Mouse (Mus musculus) fat pad, adult 2 months (tissue): ENCODE measurements around the gene Hsd17b14.
A peak's percentile ranks its signal among the peaks of the same experiment; 100 is the strongest.

Source experiments
- DNase-seq: peaks from one replicate; pipeline ENCODE4 v3.0.0-alpha.2; 2011; ENCODE audit warnings: low read depth, low spot score; ENCODE audit errors: extremely low read depth

Gene Hsd17b14

GRCm38 (mm10) chr7:45565446-45565845, 10.8 kb downstream of the Hsd17b14 start:
- DNase-seq = no peak

DNA sequence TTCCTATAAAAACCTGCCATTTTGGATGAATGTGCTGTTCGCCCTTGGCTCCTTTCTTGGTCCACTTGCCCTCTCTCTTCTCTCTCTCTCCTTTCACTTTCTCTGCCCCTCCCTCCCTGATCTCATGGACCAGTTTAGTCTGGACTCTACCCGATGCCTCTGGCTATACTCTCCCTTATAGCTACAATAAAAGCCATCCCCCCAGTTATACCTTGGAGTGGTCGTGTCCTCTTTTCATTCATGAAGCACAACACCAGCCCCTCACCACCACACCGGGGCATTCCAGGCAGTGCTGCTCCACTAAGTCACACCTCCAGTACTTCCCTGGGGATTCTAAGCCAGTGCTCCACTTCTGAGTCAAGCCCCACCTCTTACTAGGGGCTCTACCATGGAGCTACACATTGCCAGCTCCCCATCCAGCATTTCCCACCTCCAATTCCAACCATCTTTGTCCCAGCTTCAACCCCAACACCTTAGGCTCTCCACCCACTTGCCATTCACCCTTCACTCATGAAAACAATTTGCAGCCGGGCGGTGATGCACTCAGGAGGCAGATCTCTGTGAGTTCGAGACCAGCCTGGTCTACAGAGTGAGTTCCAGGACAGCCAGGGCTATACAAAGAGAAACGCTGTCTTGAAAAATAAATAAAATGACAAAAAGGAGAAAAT, 12.6 kb downstream of the Hsd17b14 start:
- no peak for DNase-seq

- DNase-seq = peak; percentile 90
Measured at GRCm38 (mm10) chr7:45567780-45568516, 13.3 kb downstream of the Hsd17b14 start.

DNA sequence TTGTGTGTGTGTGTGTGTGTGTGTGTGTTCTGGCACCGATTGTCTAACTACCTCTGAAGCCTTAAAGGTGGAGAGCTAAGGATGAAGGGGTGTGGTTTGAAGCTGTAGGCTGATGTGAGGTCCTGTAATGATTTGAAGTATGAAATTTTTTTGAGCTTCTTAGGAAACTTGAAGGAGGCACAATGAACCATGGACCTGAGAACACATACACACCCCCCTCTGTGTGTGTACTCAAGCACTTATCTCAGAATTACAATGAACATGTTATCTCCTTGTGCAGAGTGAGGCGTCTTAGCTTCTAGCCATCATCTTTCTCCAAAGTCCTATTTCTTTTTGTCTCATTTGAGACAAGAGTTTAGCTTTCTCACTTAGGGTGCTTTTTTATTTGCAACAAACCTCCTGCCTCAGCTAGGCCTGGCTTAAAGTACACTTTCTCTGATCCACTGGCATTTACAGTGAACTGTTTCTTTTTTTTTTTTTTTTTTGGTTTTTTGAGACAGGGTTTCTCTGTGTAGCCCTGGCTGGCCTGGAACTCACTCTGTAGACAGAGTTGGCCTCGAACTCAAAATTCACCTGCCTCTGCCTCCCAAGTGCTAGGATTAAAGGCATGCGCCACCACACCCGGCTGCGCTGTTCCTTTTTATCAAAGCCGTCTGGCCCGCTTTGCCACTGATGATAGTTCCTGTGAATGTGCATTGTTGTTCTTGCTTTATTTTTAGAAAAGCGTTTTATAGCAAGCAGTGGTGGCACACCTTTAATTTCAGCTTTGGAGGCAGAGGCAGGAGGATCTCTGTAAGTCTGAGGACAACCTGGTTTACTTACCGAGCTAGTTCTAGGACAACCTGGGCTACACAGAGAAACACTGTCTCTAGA, 14.1 kb downstream of the Hsd17b14 start:
- no peak for DNase-seq

- DNase-seq = no peak
Measured at GRCm38 (mm10) chr7:45570103-45570741, 15.5 kb downstream of the Hsd17b14 start, which contains the start of gene Bcat2. Gene Bcat2 (plus strand): TSS chr7:45570153.

DNA sequence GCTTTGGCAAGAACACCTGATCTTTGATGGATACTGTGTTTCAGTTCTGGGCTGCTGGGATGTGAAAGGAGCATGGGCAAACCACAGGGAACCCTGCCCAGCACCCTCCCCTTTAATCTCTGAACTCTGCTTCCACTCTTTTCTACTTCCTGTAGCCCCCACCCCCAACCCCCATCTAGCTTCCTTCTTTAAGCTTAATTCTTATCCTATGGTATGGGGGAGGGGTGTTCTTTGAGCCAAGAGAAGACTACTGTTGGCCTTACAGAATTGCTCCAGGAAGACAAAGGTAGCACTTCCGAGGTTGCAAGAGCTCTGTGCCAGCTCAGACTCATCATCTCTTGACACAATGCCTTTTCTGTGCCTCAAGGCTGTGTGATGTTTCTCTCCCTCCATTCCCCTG, 17.3 kb downstream of the Hsd17b14 start:
- DNase-seq = no peak

DNA sequence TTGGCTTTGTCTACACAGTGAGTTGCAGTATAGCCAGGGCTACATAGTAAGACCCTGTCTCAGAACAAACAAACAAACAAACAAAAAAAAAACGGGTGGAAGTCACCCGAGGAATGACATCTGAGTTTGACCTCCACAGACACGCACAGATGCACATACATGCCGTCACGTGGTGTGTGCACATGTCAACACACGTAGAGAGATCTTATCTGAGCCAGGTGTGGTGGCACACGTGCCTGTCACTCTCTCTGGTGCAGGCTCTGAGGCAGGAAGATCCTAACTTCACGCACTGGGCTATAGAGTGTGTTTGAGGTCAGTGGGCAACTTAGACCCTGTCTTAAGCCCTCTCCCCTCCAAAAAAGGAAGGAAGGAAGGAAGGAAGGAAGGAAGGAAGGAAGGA, 19.3 kb downstream of the Hsd17b14 start:
- DNase-seq = no peak

DNA sequence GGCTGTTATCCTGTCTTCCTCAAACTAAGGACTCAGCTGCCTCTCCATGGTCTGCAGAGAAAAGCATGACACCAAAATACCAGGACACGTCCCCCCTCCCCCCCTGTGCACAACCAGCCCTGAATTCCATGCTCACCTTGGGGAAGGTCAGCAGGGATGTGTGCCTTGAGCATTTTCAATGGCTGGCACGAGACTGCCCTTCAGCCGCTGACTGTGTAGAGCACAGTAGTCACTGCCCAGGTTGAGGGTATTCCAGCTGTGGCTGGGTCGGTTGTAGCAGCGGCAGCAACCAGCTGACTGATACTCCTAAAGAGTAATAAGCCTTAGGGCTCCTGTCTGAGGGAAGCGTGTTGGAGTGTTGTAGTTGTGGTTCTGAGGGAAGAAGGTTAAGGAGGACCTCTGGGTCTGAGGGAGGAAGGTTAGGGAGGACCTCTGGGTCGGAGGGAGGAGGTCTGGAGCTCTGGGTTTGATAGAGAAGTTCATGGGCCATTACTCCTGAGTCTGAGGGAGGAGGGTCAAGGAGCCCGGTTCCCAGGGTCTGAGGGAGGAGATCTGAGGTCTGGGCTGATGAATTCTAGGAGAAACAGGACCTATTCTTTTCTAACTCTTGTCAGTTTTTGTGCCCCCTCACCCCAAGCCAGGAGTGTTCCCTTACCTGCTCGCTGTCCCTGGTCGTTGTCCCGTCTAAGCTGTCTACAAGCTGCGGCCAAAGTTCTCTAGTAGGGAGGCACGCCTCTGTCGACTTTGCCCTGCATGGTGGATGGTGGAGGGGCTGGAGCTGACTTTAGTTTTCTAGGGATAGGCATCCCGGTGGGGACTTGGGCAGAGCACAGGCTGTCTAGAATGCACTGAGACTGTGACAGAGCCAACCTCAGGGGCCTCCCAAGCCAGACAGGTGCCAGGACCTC, 20.0 kb downstream of the Hsd17b14 start:
- no peak for DNase-seq

DNA sequence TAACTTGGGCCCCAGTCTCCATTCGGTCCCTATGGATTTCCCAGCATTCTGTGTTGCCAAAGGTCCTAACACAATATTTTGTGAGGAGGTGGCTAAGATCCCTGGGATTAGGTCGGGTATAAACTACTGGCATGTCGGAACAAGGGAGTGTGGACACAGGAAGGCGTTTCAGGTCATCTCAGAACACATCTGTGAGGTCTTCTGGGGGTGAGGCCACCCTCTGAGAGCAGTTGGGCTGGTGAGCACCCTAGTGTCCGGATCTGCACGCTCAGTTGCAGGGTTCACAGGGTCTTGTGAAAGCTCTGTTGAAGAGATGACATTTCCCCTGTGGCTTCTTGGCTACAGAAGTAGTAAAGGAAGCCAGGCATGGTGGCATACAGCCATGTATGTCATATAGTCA, 31.2 kb downstream of the Hsd17b14 start:
- peak; percentile 73 for DNase-seq

- no peak for DNase-seq
Measured at GRCm38 (mm10) chr7:45587631-45588592, 33.2 kb downstream of the Hsd17b14 start.

GRCm38 (mm10) chr7:45589173-45589572, 34.5 kb downstream of the Hsd17b14 start:
- peak; percentile 73 for DNase-seq

GRCm38 (mm10) chr7:45589898-45590297, 35.2 kb downstream of the Hsd17b14 start:
- no peak for DNase-seq

DNA sequence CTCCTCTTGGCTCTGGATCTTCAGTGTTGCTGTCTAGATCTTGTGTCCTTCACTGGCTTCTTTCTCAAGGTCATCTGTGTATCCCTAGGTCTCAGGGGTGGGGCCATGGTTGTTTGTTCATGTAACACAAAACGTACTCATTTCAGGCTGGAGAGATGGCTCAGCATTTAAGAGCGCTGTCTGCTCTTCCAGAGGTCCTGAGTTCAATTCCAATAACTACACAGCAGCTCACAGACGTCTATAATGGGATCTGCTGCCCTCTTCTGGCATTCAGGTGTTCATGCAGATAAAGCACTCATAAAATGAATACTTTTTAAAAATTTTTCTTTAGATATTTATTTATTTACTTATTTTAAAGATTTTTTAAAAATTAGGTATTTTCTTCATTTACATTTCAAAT, 36.2 kb downstream of the Hsd17b14 start:
- no peak for DNase-seq

- no peak for DNase-seq
Measured at GRCm38 (mm10) chr7:45591880-45592279, 37.2 kb downstream of the Hsd17b14 start.

DNA sequence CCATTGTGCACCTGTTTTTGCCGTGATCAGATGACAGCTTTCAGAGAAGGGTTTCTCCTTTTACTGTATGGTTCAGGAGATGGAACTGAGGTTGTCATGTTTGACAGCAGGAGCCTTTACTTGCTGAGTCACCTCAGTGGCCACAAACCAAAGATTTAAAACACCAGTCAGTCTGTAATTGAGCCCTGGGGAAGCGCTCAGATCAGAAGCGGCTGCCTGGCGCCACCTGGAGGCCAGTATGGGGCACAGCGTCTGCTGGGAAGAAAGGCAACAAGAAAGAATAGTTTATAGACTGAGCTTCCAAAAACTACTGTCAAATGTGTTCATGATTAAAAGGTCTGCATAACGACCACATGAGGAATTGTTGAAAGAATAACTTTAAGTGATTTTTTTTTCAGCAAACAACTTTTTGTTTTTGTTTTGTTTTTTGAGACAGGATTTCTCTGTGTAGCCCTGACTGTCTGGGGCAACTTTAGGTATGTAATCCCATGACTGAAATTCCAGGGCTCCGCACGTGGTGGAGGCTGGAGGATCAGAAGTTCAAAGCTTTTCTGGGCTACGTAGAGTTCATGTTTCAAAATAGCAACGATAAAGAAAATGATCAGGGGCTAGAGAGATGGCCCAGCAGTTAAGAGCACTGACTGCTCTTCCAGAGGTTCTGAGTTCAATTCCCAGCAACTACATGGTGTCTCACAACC, 38.6 kb downstream of the Hsd17b14 start:
- DNase-seq = no peak

GRCm38 (mm10) chr7:45595176-45595575, 40.5 kb downstream of the Hsd17b14 start:
- no peak for DNase-seq

DNA sequence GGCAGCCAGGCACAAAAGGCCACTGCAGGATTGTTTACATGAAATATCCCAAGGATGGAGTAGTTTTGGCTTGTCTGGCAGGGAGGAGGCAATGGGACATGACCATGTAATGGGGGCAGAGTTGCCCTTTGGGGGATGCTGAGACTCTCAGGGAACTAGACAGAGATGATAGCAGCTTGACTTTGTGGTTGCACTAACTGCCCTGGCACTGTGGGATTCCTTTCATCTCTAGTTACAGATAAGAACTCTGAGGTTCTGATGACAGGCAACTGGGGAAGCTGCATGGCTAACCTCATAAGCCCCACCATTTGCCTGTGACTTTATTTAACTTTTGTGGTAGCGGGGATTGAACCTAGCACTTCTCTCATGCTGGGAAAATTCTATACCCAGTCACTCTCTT, 41.4 kb downstream of the Hsd17b14 start:
- no peak for DNase-seq

DNA sequence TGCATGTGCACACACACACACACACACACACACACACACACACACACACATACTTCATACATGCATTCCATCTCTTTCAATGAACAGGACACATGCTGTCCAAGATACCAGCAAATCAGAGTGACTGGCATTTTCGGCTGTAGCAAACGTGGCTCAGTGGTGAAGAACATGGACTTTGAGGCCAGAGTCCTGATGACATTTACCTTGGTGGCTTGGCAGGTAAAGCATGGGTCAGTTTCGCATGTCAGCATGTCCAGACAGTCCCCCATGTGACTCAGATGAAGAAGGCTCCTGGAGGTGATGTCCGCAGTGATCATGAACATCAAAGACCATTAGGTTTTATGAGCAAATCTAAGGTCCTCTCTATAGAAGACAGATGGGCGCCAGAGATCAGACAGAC, 42.3 kb downstream of the Hsd17b14 start:
- no peak for DNase-seq
